Mouse (Mus musculus): ENCODE results near the gene Stard7. TPM values are rescaled to one million over a fixed set of nuclear protein-coding genes. Genes with fewer than 3 reads are reported as not detected.
"Not testable (repeated sequence)": the region's sequence is repeated elsewhere in the genome, so short reads cannot be mapped to it uniquely, and the experiment has no call there.

The Stard7 gene
- polyA plus RNA-seq, 1 experiment from 2014 or later: 86.9 TPM

DNA sequence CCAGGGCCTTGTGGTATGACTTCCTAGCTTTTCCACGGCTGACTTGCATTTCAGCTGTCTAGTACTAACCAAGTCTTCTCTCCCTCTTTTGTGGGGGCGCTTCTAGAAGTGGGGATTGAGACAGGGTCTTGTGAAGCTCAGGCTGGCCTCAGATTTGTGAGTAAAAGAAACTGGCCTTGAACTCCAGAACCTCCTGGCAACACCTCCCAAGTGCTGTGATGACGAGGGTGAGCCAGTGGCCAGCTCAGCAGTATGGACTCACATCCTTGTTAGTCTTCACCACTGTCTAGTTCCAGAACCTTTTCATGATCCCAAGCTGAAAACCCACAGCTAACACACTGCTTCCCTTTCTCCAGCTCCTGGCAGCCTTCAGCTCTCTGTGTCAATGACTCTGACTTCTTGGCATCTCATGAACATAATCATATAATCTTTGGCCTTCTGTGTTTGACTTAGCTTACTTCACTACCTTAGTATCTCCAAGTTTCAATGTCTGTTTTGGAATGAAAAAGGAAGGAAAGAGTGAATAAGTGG is 15.3 kb upstream of the Stard7 start:
- 90% methylated on average over 3 of the region's 3 CpGs for WGBS
- Histone ChIP-seq H3K36me3 (peaks cover 37% of the 10 kb centered on the region), H3K27me3 (no peaks in the 10 kb centered on the region), H3K4me3 (no peak overlapping the region), H3K4me2 (replicated peaks) (no peak overlapping the region), H3K4me1 (peaks cover under 1% of the 10 kb centered on the region; the same call in 1 of the 2 replicates), H3K9ac (no peak overlapping the region), H3K9me3 (replicated peaks) (no peaks in the 10 kb centered on the region), H3K27ac (no peak overlapping the region)
- ATAC-seq (ENCODE audit: low FRiP score): no peak

DNA sequence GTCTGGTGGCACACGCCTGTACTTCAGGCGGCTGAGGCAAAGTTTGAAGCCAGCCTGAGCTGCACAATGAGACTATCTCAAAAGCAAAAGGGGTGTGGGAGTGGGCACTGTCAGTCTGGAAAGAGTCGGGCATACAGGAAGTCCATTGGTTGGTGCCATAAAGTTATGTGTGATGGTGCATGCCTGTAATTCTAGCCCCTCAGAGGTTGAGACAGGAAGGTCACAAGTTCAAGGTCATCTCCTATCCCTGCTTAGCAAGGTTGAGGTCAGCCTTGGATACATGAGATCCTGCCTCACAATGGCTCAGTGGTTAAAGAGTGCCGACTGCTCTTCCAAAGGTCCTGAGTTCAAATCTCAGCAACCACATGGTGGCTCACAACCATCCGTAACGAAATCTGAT is 14.7 kb upstream of the Stard7 start:
- no peak overlapping the region for H3K27ac ChIP-seq
- H3K4me3 ChIP-seq: no peak overlapping the region
- H3K4me2 ChIP-seq (replicated peaks): no peak overlapping the region
- 89% methylated on average over 6 of the region's 6 CpGs for WGBS
- no peaks in the 10 kb centered on the region for H3K9me3 ChIP-seq (replicated peaks)
- H3K27me3 ChIP-seq: no peaks in the 10 kb centered on the region
- no peak overlapping the region for H3K9ac ChIP-seq
- H3K4me1 ChIP-seq: no peaks in the 10 kb centered on the region; the same call in 1 of the 2 replicates
- peaks cover 43% of the 10 kb centered on the region for H3K36me3 ChIP-seq
- no peak for ATAC-seq (ENCODE audit: low FRiP score)

DNA sequence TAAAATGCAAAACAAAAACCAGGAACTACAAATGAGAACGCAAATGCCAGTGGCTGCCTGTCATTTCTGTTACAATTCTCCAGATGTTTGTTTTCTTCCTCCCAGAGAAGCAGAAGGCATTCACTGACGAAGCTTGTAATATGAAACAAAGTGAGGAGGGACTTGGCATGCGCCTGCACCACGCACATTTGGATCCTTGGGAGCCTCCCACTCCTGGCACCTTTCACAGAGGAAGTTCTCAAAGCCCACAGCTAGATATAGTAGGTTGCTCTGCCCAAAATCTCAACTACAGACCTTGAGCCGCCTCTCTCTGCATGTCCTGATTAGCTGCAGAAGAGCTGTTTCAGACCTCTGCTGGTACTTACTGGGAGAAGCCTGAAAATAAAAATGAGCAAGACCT is 10.7 kb upstream of the Stard7 start:
- no peak overlapping the region for H3K27ac ChIP-seq
- H3K27me3 ChIP-seq: no peaks in the 10 kb centered on the region
- H3K4me3 ChIP-seq: no peak overlapping the region
- no peaks in the 10 kb centered on the region for H3K9me3 ChIP-seq (replicated peaks)
- no peak overlapping the region for H3K4me2 ChIP-seq (replicated peaks)
- no peak overlapping the region for H3K9ac ChIP-seq
- no peaks in the 10 kb centered on the region for H3K4me1 ChIP-seq
- WGBS: 89% methylated on average over 5 of the region's 5 CpGs
- ATAC-seq (ENCODE audit: low FRiP score): no peak
- peaks cover 43% of the 10 kb centered on the region for H3K36me3 ChIP-seq

DNA sequence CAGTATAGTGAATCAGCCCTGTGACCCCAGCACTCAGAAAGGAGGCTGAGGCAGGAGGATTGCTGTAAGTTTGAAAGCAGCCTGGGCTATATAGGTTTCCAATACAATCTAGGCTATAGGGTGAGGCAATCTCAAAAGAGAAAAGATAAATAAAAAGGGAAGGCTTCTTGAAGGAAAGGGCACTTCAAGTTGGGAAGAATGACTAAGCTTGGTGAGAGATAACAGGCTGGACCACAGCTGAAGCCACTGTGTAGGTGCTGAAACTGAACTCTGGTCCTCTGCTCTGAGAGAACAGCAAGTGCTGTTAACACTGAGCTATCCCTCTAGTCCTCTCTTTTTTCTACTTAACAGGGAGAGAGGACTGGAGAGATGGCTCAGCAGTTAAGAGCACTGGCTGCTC is 7.5 kb upstream of the Stard7 start:
- Histone ChIP-seq H3K4me2 (replicated peaks) (no peak overlapping the region), H3K36me3 (peaks cover 26% of the 10 kb centered on the region), H3K9me3 (replicated peaks) (no peaks in the 10 kb centered on the region), H3K9ac (no peak overlapping the region), H3K4me1 (no peaks in the 10 kb centered on the region), H3K27ac (no peak overlapping the region), H3K4me3 (no peak overlapping the region), H3K27me3 (no peaks in the 10 kb centered on the region)
- no peak for ATAC-seq (ENCODE audit: low FRiP score)

DNA sequence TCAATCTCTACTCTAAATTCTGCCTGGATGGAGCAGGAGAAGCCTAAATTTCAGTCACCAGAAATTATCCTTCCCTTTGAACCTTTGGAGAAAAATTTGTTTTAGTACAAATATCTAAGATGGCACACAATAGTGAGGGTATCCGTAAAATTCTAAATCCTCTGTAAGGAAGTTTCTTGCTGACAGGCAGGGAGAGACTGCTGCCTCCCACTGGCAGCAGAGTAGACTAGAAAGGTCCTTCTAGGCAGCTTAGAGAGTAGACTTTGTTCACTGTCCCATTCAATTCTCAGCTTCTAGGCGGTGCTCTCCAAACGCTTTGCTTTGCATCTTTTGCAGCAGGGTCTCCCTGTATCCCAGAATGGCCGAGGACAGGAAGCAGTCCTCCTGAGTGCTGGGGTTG is 2.2 kb upstream of the Stard7 start:
- H3K27me3 ChIP-seq: no peaks in the 10 kb centered on the region

DNA sequence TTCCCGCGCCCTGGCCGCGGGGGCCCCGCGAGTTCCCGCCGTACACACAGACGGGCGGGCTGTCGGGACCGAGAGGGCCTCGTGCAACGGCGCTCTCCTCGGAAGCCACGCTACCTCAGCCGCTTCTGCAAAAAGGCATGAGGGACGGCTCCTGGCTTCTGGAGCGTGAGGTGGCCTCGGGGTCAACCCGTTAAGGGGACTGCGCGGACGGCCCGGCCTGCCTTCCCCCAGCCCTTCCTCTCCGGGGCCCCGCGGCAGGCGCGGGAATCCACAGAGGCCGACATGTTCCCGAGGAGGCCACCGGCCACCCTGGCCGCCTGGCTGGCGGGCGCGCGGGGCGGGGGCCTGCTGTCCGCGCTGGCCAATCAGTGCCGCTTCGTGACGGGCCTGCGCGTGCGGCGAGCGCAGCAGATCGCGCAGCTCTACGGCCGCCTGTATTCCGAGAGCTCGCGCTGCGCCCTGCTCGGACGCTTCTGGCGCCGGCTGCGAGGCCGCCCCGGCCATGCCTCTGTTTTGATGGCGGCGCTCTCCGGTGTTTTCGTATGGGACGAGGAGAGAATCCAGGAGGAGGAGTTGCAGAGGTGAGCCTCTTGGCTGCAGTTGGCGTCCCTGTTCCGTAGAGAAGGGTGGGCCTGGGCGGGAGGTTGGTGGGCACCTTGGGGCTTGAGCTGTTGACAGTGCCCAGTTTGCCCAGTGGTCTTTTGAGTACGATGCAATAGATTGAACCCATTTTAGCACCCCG is 453 bp downstream of the Stard7 start:
- WGBS: under 1% methylated on average over 74 of the region's 75 CpGs
- no peaks in the 10 kb centered on the region for H3K9me3 ChIP-seq (replicated peaks)
- H3K4me1 ChIP-seq: peaks cover 10% of the 10 kb centered on the region
- peak overlapping the region; percentile 81 for H3K4me2 ChIP-seq (replicated peaks)
- peak overlapping the region; percentile 93 for H3K27ac ChIP-seq
- peaks cover 2% of the 10 kb centered on the region; the same call in 1 of the 2 replicates for H3K36me3 ChIP-seq
- peak overlapping the region; percentile 87 for H3K9ac ChIP-seq
- no peaks in the 10 kb centered on the region for H3K27me3 ChIP-seq
- peak overlapping the region; percentile 98 for H3K4me3 ChIP-seq
- ATAC-seq (ENCODE audit: low FRiP score): peak; percentile 97

More for the DNA sequence above, 2.2 kb upstream of the Stard7 start:
- Histone ChIP-seq H3K4me1 (peaks cover 4% of the 10 kb centered on the region), H3K27ac (no peak overlapping the region), H3K9ac (no peak overlapping the region), H3K36me3 (peaks cover 2% of the 10 kb centered on the region; the same call in 1 of the 2 replicates), H3K4me3 (no peak overlapping the region), H3K9me3 (replicated peaks) (no peaks in the 10 kb centered on the region), H3K4me2 (replicated peaks) (no peak overlapping the region)
- no peak for ATAC-seq (ENCODE audit: low FRiP score)
- 41% methylated on average over 4 of the region's 4 CpGs for WGBS

DNA sequence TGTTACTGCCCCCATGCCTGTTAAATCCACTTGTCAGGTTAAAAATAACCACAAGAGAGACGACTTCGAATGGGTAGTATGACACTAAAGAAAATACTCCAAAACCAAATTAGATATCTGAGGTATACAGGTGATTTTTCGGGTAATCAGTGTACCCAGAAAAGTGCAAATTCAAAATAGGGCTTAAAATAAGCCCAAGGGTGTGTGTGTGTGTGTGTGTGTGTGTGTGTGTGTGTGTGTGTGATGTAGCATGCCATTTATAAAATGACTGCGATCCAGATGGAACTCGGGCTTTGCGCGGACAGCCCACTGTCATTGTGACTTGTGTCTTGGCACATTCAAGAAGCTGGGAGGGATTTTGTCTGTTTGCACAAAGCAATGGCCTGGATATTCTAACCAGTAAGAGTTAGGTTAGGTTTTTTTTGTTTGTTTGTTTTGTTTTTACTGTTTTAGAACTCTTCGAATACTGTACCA is 1.1 kb downstream of the Stard7 start:
- Histone ChIP-seq H3K27me3 (no peaks in the 10 kb centered on the region), H3K4me1 (peaks cover 12% of the 10 kb centered on the region), H3K9ac (peak overlapping the region; percentile 87)

DNA sequence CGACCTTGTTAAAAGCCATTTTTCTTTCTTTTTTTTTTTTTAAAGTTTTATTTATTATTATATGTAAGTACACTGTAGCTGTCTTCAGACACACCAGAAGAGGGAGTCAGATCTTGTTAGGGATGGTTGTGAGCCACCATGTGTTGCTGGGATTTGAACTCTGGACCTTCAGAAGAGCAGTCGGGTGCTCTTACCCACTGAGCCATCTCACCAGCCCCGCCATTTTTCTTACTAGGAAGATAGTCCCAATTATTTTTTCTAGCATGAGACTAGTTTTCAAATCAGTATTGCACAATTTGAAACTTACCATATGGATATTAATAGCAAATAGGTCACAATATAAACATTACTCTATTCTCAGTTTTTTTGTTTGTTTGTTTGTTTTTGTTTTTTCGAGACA is 2.0 kb downstream of the Stard7 start:
- H3K4me3 ChIP-seq; H3K9ac ChIP-seq; H3K27me3 ChIP-seq; H3K27ac ChIP-seq; ATAC-seq (ENCODE audit: low FRiP score); H3K36me3 ChIP-seq; H3K9me3 ChIP-seq (replicated peaks): not testable (repeated sequence)
- Histone ChIP-seq H3K4me1 (peaks cover 12% of the 10 kb centered on the region), H3K4me2 (replicated peaks) (0 out of 2 replicates have a peak overlapping the region, but pooled peaks have one; percentile 81)
- 96% methylated on average over 4 of the region's 4 CpGs for WGBS

More for the DNA sequence above, 1.1 kb downstream of the Stard7 start:
- WGBS: 14% methylated on average over 8 of the region's 8 CpGs
- peak overlapping the region; percentile 81 for H3K4me2 ChIP-seq (replicated peaks)
- no peak for ATAC-seq (ENCODE audit: low FRiP score)
- H3K27ac ChIP-seq: peak overlapping the region; percentile 93
- H3K9me3 ChIP-seq (replicated peaks): no peaks in the 10 kb centered on the region
- peaks cover 2% of the 10 kb centered on the region; the same call in 1 of the 2 replicates for H3K36me3 ChIP-seq
- peak overlapping the region; percentile 98 for H3K4me3 ChIP-seq

DNA sequence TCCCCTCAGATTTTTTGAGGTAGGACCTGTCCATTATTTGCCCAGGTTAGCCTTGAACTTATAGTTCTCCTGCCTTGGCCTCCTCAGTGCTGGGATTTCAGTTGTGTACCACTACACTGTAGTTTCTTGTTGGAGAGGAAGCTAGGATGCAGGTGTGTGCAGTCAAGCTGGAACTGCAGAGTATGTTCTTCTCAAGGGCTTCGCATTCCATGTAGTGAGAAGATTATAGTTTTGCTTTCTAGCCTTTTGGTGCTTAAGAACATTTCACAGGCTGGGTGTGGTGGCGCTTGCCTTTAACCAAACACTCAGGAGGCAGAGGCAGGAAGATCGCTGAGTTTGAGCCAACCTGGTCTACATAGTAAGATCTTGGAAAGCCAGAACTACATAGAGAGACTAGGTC is 2.8 kb downstream of the Stard7 start:
- H3K27me3 ChIP-seq: no peaks in the 10 kb centered on the region
- no peak overlapping the region for H3K4me2 ChIP-seq (replicated peaks)
- no peak overlapping the region for H3K9ac ChIP-seq
- no peaks in the 10 kb centered on the region for H3K9me3 ChIP-seq (replicated peaks)
- no peak overlapping the region for H3K4me3 ChIP-seq
- peaks cover 12% of the 10 kb centered on the region for H3K4me1 ChIP-seq
- H3K27ac ChIP-seq: no peak overlapping the region
- WGBS: 97% methylated on average over 3 of the region's 3 CpGs
- ATAC-seq (ENCODE audit: low FRiP score): no peak
- H3K36me3 ChIP-seq: peaks cover 2% of the 10 kb centered on the region; the same call in 1 of the 2 replicates

DNA sequence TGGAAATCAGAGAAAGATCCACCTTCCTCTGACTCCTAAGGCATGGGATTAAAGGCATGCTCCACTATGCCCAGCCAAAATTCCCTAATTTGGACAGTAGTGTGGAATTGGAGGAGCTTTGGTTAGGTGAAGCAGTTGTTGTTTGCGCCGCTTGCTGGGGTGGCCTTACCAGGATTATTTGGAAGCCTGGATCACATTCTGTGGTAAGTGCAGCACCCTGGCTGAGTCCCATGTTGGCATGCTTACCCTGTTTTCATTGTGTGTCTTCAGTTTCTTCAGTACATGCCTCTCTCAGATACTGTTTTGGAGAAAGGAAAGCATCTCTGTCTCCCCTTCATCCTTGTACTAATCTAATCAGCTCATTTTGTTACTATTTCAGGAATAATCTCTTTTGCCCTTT is 4.6 kb downstream of the Stard7 start:
- H3K4me2 ChIP-seq (replicated peaks): no peak overlapping the region
- H3K9me3 ChIP-seq (replicated peaks): no peaks in the 10 kb centered on the region
- no peak for ATAC-seq (ENCODE audit: low FRiP score)
- 84% methylated on average over 2 of the region's 2 CpGs for WGBS
- no peak overlapping the region for H3K27ac ChIP-seq
- no peaks in the 10 kb centered on the region for H3K27me3 ChIP-seq
- 0 out of 2 replicates have a peak overlapping the region, but pooled peaks have one; percentile 1 for H3K9ac ChIP-seq
- H3K4me3 ChIP-seq: no peak overlapping the region
- peaks cover 12% of the 10 kb centered on the region for H3K4me1 ChIP-seq
- H3K36me3 ChIP-seq: peaks cover 2% of the 10 kb centered on the region; the same call in 1 of the 2 replicates

DNA sequence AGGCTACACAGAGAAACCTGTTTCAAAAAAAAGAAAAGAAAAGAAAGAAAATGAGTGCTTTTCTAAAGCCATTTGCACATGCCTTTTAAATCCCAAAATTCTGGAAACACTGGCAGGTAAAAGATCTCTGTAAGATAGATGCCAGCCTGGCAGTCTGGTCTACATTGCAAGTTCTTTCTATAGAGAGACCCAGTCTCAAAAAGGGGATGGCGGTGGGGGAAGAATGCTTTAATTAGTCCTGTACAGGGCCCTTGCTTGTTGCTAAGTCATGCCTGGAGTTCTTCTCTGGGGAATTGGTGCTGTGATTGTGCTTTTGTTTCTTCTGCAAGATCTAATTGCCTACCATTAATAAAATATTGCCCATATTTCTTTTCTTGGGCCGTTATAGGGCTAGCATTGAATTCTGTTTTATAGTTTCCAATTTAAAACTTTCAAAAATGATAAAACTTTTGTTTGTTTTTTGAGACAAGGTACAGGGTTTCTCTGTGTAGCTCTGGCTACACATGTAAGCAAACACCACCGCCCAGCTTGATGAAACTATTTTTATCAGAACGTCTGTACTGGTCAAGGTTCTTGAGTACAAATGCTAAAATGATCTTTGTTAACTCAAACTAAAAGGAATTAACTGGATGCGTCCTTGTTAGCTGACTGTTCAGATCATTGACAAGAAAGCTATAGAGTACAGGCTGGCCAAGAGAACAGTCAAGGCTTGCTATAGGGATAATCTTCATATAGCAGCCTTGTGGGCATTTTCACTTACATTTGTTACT is 5.7 kb downstream of the Stard7 start:
- Histone ChIP-seq H3K36me3 (peaks cover 2% of the 10 kb centered on the region; the same call in 1 of the 2 replicates), H3K9me3 (replicated peaks) (no peaks in the 10 kb centered on the region), H3K4me1 (peaks cover 12% of the 10 kb centered on the region), H3K4me3 (no peak overlapping the region), H3K9ac (no peak overlapping the region), H3K27ac (no peak overlapping the region), H3K4me2 (replicated peaks) (no peak overlapping the region), H3K27me3 (no peaks in the 10 kb centered on the region)
- ATAC-seq (ENCODE audit: low FRiP score): no peak
- 85% methylated on average over 5 of the region's 5 CpGs for WGBS

DNA sequence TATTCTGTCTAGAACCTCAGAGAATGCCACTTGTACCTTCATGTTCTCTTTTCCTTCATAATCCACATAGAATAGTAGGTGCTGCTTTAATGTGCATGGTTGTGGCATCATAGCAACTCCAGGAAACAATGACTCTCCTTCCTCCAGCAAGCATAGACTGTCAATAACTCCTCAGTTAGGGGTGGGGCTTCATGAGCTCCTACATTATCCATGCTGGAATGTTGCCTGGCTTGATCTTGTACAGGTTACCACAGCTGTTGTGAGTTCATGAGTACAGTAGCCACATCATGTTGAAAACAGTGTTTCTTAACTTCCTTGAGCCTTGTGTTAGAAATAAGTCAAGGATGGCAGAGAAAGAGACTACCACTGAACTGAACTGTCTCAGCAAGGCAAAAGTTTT is 8.1 kb downstream of the Stard7 start:
- Histone ChIP-seq H3K4me3 (no peak overlapping the region), H3K9ac (no peak overlapping the region), H3K27ac (no peak overlapping the region), H3K9me3 (replicated peaks) (no peaks in the 10 kb centered on the region), H3K27me3 (no peaks in the 10 kb centered on the region), H3K4me1 (peaks cover 8% of the 10 kb centered on the region; the same call in 1 of the 2 replicates), H3K4me2 (replicated peaks) (no peak overlapping the region), H3K36me3 (no peaks in the 10 kb centered on the region)
- no peak for ATAC-seq (ENCODE audit: low FRiP score)
